Mouse (Mus musculus) embryonic facial prominence, embryonic 13.5 days (tissue): ENCODE measurements around the gene Myo16. TPM values are rescaled to one million over a fixed set of nuclear protein-coding genes. Genes with fewer than 3 reads are reported as not detected.

Experiments
- ATAC-seq: fragments of 200-750 bp; cut with Nextera tagmentation; 2 replicates; pipeline ENCODE4 v1.8.0; 2017; ENCODE audit warnings: low read depth; ENCODE audit not compliant: insufficient number of reproducible peaks, insufficient read depth, low FRiP score, low TSS enrichment
- H3K27ac ChIP-seq: fragments of 300-500 bp; sonication (generic); 2 replicates; pipeline ENCODE4 v1.5.1; 2015; ENCODE audit warnings: moderate library complexity, mild to moderate bottlenecking, inconsistent platforms
- H3K27me3 ChIP-seq: fragments of 300-500 bp; sonication (generic); 2 replicates; pipeline ENCODE4 v1.6.1; 2015; ENCODE audit warnings: mild to moderate bottlenecking, inconsistent platforms
- H3K36me3 ChIP-seq: fragments of 300-500 bp; sonication (generic); 2 replicates; pipeline ENCODE4 v1.6.1; 2015; ENCODE audit warnings: mild to moderate bottlenecking, inconsistent platforms
- H3K4me1 ChIP-seq: fragments of 300-500 bp; sonication (generic); 2 replicates; pipeline ENCODE4 v1.6.1; 2015; ENCODE audit warnings: inconsistent platforms
- H3K4me2 ChIP-seq: fragments of 300-500 bp; sonication (generic); 2 replicates; pipeline ENCODE4 v1.6.1; 2015; ENCODE audit warnings: moderate library complexity, mild to moderate bottlenecking, inconsistent platforms
- H3K4me3 ChIP-seq: fragments of 300-500 bp; sonication (generic); 2 replicates; pipeline ENCODE4 v1.5.1; 2015; ENCODE audit warnings: mild to moderate bottlenecking, inconsistent platforms
- H3K9ac ChIP-seq: fragments of 300-500 bp; sonication (generic); 2 replicates; pipeline ENCODE4 v1.6.1; 2015; ENCODE audit warnings: mild to moderate bottlenecking, inconsistent platforms
- H3K9me3 ChIP-seq: fragments of 300-500 bp; sonication (generic); 2 replicates; pipeline ENCODE4 v1.6.1; 2016; ENCODE audit warnings: inconsistent platforms
- WGBS: fragments of 180-500 bp; shearing (Covaris S2); methylation state at CpG from one replicate; pipeline ENCODE4 v1.1.7; 2015; ENCODE audit warnings: mixed read lengths; 5-methylcytosine and 5-hydroxymethylcytosine counted together
- polyA plus RNA-seq: library from polyadenylated mRNA; unstranded; fragments of >200 nt; fragmentation: Nextera tagmentation; extraction: Ambion mirVana; gene quantifications from 2 replicates; pipeline ENCODE4 v1.2.1, GENCODE M21; 2015

Gene Myo16
- polyA plus RNA-seq, 1 experiment from 2014 or later = 0.46 TPM

DNA sequence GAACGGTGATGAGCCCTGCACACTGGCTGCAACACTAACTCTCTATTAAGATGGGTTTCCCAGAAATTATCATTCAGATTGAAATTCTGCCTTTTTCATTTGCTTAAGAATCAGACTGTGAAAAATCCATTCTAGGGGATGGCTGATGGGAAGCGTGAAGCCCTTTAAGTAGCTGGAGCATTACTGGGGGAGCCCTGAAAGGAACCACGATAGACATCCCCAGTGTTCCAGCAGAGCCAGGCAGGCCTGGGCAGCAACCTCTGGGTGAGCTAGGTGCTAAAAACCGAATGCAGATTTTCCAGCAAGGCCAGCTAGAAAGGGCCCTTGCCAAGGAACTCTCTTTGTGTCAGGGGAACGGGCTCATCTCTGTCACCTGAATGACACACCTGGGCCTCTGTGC, 407.9 kb downstream of the Myo16 start:
- no peak overlapping the region for H3K9ac ChIP-seq
- no peaks in the 10 kb centered on the region for H3K27me3 ChIP-seq
- ATAC-seq = no peak
- H3K9me3 ChIP-seq = no peaks in the 10 kb centered on the region
- no peak overlapping the region for H3K27ac ChIP-seq
- H3K4me1 ChIP-seq = no peaks in the 10 kb centered on the region
- no peaks in the 10 kb centered on the region for H3K36me3 ChIP-seq
- H3K4me2 ChIP-seq = no peak overlapping the region
- WGBS = 70% methylated on average over 5 of the region's 5 CpGs
- H3K4me3 ChIP-seq = no peak overlapping the region

DNA sequence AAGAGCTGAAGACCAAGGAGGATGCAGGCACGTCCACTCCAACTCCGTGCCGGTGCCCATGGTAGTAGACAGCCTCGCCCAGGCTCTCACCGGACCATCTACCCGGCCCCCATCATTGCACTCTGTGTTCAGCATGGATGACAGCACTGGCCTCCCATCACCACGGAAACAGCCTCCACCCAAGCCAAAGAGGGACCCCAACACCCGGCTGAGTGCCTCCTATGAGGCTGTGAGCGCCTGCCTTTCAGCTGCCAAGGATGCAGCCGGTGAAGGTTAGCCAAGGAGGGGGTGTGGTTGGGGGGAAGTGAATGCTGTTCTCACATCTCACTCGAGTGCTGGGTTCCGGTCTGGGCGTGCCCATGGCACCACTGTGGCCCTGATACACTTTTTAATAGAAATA, 408.3 kb downstream of the Myo16 start:
- H3K4me1 ChIP-seq = no peaks in the 10 kb centered on the region
- ATAC-seq = no peak
- no peaks in the 10 kb centered on the region for H3K36me3 ChIP-seq
- H3K9me3 ChIP-seq = no peaks in the 10 kb centered on the region
- no peak overlapping the region for H3K9ac ChIP-seq
- H3K4me3 ChIP-seq = no peak overlapping the region
- H3K27me3 ChIP-seq = no peaks in the 10 kb centered on the region
- no peak overlapping the region for H3K4me2 ChIP-seq
- H3K27ac ChIP-seq = no peak overlapping the region
- 84% methylated on average over 13 of the region's 13 CpGs for WGBS

DNA sequence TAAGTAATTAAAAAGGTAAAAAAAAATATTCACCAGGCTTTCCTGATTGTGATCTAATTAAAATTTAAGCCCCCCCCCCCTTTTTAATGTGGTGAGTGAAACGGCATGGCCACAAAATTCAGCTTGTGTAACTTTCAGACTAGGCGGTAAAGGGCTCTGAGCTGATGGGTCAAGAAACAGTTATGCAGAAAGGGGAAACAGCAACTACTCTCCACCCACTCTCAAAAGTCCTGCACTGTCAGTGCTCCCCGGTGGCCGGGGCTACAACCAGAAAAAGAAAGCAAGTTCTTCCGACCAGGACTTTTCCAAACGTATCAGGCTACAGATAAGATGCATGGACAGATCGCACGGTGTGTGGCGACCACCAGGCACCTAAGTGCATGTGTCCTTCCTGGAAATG, 408.9 kb downstream of the Myo16 start:
- no peak overlapping the region for H3K4me2 ChIP-seq
- 85% methylated on average over 9 of the region's 9 CpGs for WGBS
- H3K9ac ChIP-seq = no peak overlapping the region
- H3K9me3 ChIP-seq = no peaks in the 10 kb centered on the region
- no peaks in the 10 kb centered on the region for H3K27me3 ChIP-seq
- ATAC-seq = no peak
- H3K36me3 ChIP-seq = no peaks in the 10 kb centered on the region
- H3K4me1 ChIP-seq = no peaks in the 10 kb centered on the region
- no peak overlapping the region for H3K27ac ChIP-seq
- H3K4me3 ChIP-seq = no peak overlapping the region

DNA sequence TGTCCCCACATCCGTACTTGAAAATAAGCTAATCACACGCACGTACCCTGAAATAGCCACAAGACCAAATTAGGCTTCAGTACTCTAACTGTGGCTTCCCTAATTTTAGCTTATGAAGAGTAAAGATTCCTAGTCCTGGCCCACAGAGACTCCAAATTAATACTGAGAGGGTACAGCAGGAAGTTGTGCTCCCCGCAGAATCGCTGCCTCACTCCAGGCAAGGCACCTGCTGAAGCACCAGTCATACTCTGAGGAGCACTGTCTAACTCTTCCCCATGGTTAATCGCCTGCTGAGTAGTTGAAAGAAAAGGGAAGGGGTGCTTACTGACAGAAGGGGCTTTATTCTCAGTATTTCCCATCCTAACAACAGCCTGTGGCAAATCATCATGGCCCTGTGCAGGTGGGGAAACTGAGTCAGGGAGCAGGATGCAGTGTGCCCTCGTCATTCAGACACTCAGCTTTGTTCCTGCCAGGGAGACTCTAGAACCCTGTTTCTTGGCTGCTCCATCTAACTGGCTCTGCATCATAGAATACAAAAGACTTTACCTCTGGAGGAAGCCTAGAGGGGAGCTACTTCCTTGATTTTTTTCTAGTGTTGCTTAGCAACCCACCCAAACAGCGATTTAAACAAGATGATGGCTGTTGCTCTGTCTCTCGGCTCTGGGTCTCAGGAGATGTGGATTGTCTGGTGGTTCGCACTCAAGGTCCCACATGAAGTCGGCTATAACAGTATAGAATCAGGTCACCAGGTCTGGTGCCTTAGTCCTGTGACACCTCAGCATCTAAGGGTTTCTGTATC, 411.7 kb downstream of the Myo16 start:
- Histone ChIP-seq H3K9ac (no peak overlapping the region), H3K4me3 (no peak overlapping the region), H3K27ac (no peak overlapping the region), H3K9me3 (no peaks in the 10 kb centered on the region), H3K4me1 (no peaks in the 10 kb centered on the region), H3K36me3 (no peaks in the 10 kb centered on the region), H3K4me2 (no peak overlapping the region), H3K27me3 (no peaks in the 10 kb centered on the region)
- no peak for ATAC-seq
- 70% methylated on average over 11 of the region's 11 CpGs for WGBS

DNA sequence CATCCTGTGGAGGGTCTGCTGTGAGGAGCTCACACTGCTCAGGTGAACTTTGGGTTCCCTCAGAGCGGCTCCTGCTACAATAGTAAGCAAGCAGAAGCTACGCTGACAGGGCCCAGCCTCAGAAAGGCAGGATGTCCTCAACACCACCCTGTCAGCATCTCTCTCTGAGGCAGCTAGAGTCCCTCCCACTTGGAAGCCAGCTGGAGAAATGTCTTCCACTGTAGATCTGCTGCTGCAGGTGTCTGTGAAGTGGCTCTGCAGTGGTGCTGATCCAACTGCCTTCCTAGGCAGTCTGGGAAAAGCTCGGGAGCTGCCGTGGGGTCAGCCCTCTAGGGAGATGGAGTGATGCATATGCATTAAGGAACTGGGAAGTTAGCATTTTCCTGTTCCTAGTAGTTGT, 414.7 kb downstream of the Myo16 start:
- no peaks in the 10 kb centered on the region for H3K27me3 ChIP-seq
- H3K4me1 ChIP-seq = no peaks in the 10 kb centered on the region
- no peak overlapping the region for H3K4me3 ChIP-seq
- H3K27ac ChIP-seq = no peak overlapping the region
- H3K4me2 ChIP-seq = no peak overlapping the region
- no peaks in the 10 kb centered on the region for H3K9me3 ChIP-seq
- H3K36me3 ChIP-seq = no peaks in the 10 kb centered on the region
- no peak for ATAC-seq
- no peak overlapping the region for H3K9ac ChIP-seq
- WGBS = 79% methylated on average over 4 of the region's 4 CpGs

DNA sequence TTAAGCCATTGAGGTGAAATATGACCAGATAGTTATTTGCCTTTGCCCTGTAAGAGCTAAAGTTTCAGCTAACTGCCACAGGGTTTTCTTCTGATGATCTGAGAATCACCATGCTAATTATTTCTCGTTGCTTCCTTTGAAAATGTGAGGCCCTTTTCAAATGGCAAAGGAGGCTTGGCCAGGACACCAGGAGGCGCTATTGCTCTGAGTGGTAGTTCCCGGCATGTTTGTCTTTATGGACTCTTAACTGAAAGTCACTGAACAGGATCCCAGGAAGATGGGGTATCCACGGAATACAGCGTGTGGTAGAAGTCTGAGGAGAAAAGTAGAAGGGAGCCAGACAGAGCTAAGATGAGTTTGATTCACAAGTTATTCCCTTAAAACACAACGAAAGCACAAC, 420.4 kb downstream of the Myo16 start:
- Histone ChIP-seq H3K9ac (no peak overlapping the region), H3K36me3 (no peaks in the 10 kb centered on the region), H3K27ac (no peak overlapping the region), H3K4me2 (no peak overlapping the region), H3K4me1 (no peaks in the 10 kb centered on the region), H3K9me3 (no peaks in the 10 kb centered on the region), H3K4me3 (no peak overlapping the region), H3K27me3 (no peaks in the 10 kb centered on the region)
- ATAC-seq = no peak
- WGBS = 15% methylated on average over 6 of the region's 6 CpGs

DNA sequence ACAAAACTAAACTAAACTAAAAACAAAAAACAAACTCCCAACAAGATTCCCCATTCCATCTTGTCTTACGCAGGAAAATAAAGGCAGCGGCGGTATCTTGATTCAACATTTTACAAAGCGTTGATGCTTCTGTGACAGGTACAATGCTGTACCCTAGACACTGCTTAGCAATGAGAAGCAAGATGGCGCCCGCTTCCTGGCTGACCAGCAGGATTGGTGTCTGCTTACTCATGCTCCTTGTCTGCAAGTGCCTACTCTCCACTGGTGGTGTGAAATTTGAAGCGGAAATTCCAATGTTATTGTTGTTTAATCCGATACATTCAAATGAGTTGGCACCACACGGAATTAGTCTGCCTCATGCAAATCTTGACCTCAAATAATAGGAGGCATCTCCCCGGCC, 421.5 kb downstream of the Myo16 start:
- Histone ChIP-seq H3K4me2 (no peak overlapping the region), H3K27ac (no peak overlapping the region), H3K4me1 (no peaks in the 10 kb centered on the region), H3K4me3 (no peak overlapping the region), H3K9ac (no peak overlapping the region), H3K27me3 (no peaks in the 10 kb centered on the region), H3K36me3 (no peaks in the 10 kb centered on the region), H3K9me3 (no peaks in the 10 kb centered on the region)
- no peak for ATAC-seq
- WGBS = 92% methylated on average over 10 of the region's 10 CpGs

DNA sequence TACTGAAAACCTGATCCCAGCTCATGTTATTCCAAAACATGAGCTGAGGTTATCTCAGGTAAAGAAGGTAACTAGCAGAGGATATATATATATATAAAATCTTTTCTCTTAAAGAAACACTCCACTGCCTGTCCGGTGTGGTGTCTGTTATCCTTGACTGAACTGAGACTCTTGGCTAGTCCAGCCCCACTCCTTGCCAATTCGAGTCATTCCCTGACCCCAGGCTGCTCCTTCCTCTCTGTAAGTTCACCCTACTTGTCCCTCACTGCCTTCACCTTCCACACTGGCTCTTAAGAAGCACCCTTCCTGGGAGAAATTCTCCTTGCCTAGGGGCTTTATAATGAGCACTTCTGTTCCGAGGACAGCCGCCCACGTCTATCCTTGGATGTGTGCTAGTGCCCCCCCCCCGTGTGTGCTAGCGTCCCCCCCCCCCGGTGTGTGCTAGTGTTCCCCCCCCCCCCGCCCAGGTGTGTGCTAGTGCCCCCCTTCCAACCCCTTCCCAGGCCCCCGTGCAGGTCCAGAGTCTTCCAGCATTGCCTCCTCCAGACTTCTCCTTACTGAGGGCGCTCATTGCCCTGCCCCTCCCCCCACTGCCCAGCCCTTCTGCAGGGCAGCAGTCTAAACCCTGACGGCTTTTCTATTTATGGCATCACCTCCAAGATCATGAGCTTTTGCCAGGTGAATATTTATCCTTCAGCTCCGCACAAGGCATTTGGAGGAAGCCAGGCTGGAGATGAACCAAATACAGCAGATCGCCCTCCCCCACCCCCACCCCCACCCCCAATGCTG, 433.4 kb downstream of the Myo16 start:
- Histone ChIP-seq H3K36me3 (no peaks in the 10 kb centered on the region), H3K9me3 (no peaks in the 10 kb centered on the region), H3K9ac (no peak overlapping the region), H3K4me2 (no peak overlapping the region), H3K4me3 (no peak overlapping the region), H3K27ac (no peak overlapping the region), H3K27me3 (no peaks in the 10 kb centered on the region), H3K4me1 (no peaks in the 10 kb centered on the region)
- WGBS = 31% methylated on average over 10 of the region's 14 CpGs
- ATAC-seq = no peak

DNA sequence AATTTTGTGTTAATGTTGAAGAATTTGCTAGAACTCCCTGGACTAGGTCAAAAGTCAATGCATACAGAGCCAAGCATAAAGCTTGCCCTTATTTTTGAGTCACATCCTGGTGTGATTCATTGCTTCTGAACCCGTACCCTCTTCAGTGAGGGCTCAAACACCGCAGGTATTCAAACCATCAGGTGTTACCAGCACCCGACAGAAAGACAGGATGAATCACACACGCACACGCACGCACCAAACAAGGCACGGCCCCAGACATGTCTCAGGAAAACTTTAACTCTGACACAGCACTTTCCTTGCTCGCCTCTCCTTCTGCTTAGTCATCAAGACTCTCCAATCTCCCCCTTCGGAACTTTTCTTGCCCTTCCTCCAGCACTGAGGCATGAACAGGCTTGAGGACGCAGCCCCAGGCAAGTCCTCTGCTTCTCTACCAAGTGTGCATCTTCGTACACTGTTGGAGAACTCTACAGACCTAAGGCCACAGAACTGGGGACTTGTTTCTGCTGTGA, 435.8 kb downstream of the Myo16 start:
- no peaks in the 10 kb centered on the region for H3K4me1 ChIP-seq
- H3K9me3 ChIP-seq = no peaks in the 10 kb centered on the region
- no peak overlapping the region for H3K9ac ChIP-seq
- H3K27ac ChIP-seq = no peak overlapping the region
- H3K36me3 ChIP-seq = no peaks in the 10 kb centered on the region
- no peak for ATAC-seq
- 73% methylated on average over 11 of the region's 11 CpGs for WGBS
- no peaks in the 10 kb centered on the region for H3K27me3 ChIP-seq
- H3K4me2 ChIP-seq = no peak overlapping the region
- H3K4me3 ChIP-seq = no peak overlapping the region

DNA sequence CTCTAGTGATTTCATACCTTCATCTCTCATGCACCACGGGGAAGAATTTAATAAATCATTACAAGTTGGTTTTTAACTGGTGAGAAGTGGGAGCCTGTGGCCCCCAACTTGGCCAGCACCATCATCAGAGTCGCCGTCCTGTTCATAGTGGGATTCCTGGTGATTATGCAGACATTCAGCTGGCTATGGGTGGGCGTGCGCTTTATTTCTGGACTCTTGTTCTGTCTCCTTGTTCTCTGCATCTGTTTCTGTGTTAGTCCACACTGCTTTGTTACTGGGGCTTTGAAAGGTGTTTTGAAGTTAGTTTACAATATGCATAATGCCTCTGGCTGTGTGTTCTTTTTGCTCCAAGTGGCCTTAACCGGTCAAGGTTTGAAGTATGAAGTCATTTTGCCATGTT, 439.2 kb downstream of the Myo16 start:
- Histone ChIP-seq H3K4me3 (no peak overlapping the region), H3K4me1 (no peaks in the 10 kb centered on the region), H3K9ac (no peak overlapping the region), H3K9me3 (no peaks in the 10 kb centered on the region), H3K27me3 (no peaks in the 10 kb centered on the region), H3K27ac (no peak overlapping the region), H3K4me2 (no peak overlapping the region), H3K36me3 (no peaks in the 10 kb centered on the region)
- 92% methylated on average over 6 of the region's 6 CpGs for WGBS
- ATAC-seq = no peak

DNA sequence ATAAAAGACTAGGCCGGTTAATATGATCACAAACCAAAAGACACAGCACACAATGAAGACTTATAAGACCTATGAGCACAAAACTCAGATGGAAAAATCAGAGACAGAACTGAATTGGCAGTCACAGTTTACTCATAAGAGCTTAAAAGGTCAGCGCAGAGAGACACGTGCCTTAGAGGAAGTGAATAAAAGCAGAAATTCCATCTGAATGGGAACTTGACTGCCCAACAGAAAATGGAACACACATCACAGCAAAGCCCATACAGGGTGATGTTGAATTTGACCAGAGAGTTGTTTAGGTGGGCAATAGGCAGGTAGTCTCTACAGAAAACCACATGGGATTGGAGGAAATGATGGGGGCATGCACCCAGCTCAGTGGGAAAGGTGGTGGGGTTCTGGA, 442.6 kb downstream of the Myo16 start:
- no peak for ATAC-seq
- no peak overlapping the region for H3K4me3 ChIP-seq
- no peaks in the 10 kb centered on the region for H3K4me1 ChIP-seq
- no peaks in the 10 kb centered on the region for H3K36me3 ChIP-seq
- H3K27me3 ChIP-seq = 0 out of 2 replicates have a peak, but pooled peaks cover 2% of the 10 kb centered on the region
- no peak overlapping the region for H3K4me2 ChIP-seq
- H3K9ac ChIP-seq = no peak overlapping the region
- 89% methylated on average over 3 of the region's 3 CpGs for WGBS
- no peak overlapping the region for H3K27ac ChIP-seq
- H3K9me3 ChIP-seq = no peaks in the 10 kb centered on the region

DNA sequence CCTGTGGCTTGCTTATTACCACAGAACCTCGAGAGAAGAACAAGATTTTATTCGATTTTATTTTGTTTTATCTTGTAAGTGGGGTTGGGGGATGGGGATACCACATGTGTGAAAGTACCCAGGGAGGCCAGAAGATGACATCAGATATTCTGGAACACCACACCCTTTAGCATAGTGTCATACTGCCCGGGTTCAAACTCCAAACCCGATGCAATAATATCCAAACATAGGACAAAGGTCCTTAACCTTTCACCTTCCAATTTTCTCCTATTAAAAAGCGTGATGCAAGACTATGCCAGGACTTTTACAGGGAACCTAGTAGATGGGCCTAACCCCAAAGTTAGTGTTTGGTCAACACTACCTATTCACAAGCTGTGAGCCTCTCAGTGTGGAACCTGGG, 443.9 kb downstream of the Myo16 start:
- H3K27me3 ChIP-seq = peaks cover 8% of the 10 kb centered on the region; the same call in 1 of the 2 replicates
- 62% methylated on average over 5 of the region's 5 CpGs for WGBS
- H3K9me3 ChIP-seq = no peaks in the 10 kb centered on the region
- H3K4me1 ChIP-seq = no peaks in the 10 kb centered on the region
- H3K9ac ChIP-seq = no peak overlapping the region
- no peak overlapping the region for H3K4me2 ChIP-seq
- no peak for ATAC-seq
- H3K36me3 ChIP-seq = no peaks in the 10 kb centered on the region
- no peak overlapping the region for H3K27ac ChIP-seq
- H3K4me3 ChIP-seq = no peak overlapping the region
